Mouse (Mus musculus): ENCODE measurements around the gene 4930404N11Rik.
A peak's percentile ranks its signal among the peaks of the same experiment; 100 is the strongest.

Gene 4930404N11Rik

DNA sequence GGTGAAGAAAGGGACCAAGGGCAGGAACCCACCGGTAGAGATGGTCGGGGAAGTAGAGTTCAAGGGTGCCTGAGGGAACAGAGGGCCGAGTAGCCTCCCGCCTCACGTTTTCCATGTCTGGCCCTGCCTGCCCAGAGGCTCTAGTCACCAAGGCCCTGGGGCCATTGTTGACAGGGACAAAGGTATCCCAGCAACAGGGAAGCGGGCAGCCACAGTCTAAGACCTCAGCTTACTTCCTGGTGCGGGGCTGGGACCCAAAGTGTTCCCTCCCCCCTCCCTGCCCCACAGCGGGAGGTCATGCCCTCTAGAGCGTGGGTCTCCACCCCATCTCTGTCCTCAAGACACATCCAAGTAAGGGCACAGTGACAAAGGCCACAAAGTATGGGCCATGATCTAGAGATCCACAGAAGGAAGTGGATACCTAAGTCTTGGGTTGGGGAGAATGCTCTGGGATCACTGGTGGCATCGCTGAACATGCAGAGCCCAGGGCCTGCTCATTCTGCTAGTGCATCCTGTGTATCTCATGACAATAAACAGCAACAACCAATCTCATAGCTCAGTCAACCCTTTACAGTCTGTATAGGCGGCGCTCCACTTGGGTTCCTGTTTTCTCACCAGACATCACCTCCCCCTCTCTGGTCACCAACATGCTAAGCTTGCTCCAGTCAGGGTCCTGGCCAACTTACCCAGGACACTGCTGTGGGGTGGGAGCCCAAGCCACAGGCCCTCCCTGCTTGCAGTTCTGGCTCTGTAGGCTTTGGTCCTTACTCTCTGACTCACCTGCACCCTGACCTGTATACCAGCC, at the start of gene 4930404N11Rik:
4930404N11Rik (minus strand) TSS at position 145 of the 805 bp plus-strand sequence.
- no peak for DNase-seq

DNA sequence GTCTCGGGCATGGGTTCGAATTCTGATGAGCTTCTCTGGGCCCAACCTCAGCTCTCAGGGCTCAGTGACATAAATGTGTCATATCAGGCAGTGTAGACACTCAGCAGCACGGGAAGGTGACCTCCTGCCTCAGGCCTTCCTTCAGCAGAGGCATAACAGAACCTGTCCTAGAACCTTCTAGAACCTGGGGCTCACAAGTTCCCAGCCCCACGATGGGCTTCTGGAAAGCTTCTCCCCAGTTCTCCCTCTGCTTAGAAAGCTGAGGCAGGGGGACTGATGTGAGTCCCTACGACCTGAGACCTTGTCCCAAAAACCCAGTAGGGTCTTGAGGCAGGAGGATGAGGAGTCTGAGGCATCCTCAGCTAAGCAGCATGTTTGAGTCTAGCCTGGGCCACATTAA, 49.5 kb upstream of the 4930404N11Rik start:
- DNase-seq = no peak

DNA sequence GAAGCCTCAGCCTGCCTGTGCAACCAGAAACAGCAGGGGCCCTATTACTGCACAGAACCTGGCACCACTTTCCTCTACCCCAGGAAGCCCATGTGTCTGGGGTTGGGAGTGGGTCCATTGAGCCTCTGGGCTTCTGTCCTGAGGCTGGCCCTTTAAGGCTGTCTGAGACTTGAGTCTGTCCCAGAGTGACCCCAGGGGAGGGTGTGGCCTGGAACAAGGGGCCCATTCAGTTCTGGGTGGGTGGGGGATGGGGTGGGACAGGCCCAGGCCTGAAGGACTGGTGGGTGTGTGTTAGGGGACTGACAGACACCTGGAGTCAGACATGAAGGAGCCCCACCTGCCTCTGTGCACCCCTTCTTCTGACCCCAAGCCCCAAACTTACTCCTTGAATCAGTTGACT, 49.1 kb upstream of the 4930404N11Rik start:
- DNase-seq = peak; percentile 98

DNA sequence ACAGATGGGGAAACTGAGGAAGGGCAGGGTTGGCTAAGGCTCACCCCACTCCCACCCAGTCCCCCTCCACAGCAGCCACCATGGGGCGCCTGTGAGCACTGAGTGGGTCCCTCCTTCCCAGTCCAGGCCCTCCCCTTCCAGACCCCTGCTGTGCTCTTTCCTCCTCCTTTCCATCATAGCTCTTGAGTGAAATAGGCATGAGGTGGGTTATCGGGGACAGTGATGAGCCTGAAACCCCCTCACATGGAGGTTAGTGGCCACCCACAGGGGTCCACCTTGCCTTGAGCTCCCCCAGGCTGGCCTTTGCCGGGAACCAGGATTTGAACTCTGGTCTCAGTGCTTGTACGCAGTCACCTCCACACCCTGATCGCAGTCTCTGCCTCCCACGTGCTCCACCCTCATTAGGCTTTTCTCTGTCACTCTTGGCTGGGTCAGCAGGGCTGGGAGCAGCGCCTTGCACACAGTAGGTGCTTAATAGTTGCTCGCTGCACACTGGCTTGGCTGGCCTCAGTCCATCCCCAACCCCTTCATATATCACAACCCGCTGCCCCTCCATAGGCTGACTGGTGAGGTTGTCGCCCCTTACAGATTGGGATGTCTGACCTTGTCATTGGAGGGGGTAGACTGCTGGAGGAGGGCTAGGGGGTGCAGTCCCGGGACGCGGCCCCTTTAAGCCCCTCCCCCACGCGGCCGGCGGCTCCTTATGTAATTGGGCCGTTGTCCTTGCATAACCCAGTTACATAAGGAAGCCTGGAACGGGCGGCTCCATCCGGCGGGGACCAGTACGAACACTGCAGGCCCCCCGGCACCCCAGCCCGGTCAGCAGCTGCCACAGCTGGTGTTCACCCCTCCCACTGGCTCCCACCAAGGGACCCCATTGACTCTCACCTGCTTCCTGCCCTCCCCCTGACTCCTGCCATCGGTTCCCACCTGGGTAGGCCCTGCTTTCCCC, 48.0 kb upstream of the 4930404N11Rik start:
- DNase-seq = peak; percentile 100

DNA sequence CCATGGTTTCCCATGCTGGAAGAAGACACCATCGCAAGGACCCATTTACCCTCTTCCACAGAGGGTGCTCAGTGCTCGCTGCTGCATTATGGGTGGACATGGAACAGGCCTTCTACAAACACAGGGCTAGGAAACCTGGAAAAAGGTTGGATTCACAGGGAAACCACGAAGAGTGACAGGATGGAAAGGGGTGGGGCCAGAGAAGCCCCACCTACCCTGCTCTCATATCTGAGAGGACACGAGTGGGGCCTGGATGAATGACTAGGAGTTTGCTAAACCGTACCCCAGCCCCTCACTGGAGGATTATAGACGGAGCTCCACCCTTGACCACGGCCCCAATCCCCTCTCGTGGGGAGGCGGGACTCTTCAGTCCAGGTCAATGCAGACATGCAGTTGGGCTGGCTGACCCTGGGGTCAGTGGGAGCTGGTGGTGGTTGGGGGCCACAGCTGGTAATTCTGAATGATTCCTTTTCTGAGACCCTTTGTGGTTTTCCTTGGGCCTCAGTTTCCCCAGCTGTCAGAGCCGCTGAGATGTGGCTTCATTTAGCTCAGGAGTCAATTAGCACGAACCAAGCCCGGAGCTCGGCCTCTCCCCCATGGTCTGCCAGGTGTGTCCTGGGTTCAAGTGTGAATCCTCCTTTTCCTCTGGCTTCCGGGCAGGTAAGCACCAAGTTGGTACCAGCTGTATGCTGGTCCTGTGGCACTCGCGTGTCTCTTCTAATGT, 47.1 kb upstream of the 4930404N11Rik start:
- DNase-seq = peak; percentile 97

DNA sequence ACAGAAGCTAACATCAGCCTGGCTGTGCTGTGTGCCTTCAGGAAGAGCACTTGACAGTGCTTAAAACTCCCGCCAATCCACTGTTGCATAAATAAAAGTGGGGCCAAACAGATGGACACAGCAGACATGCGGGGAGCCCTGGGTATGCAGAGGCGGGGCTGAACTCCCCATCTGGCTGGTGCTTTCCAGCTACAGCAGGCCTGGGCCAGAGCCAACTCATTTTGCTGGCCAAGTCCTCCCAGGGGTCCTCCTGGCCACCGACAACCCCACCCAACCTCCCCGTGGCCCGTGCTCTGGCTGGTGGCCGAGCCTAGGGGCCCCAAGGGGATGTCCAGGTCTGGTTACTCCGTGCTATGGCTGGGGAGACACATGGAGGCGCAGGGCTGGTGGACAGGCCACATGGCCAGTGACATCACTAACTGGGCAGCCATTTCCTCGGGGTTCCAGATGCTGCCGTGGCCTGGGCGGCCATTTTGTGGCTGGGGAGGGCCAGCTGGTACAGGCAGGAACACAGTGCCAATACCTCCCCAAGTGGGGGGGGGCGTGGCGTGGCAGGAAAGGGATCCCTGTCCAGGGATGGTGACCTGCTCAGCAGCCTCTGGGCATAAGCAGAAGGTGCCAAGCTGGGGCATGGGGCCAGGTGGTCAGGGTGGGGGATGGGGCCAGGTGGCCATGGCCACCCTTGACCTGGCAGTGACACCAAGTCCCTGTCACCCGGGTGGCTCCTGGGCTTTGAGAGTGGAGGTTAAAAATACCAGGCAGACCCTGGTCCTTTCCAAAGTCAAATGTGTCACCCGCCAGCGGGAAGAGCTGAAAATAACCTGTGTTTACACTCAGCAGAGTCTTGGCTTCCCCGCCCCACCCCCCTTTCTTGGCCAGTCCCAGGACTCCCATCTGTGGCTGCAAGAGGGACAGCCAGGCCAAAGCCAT, 46.1 kb upstream of the 4930404N11Rik start:
- DNase-seq = peak; percentile 100

DNA sequence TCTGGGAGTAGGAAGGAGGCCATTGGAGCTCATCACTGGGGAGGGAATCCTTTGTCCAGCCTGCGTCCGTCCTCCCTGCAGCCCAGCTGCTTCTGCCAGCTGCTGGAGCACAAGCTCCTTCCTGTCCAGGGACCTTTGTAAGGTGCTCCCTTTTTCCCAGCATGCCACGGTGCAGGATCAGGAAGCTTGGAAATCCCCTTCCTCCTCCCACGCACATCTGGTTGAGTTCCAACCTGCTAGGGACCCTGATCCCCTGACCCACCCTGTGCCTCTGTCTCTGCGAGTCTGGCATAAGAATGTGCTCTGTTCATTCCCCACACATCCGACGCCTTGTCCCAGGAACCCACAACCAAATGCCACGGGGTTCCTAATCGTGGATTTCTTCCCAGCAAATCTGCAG, 45.4 kb upstream of the 4930404N11Rik start:
- peak; percentile 98 for DNase-seq

DNA sequence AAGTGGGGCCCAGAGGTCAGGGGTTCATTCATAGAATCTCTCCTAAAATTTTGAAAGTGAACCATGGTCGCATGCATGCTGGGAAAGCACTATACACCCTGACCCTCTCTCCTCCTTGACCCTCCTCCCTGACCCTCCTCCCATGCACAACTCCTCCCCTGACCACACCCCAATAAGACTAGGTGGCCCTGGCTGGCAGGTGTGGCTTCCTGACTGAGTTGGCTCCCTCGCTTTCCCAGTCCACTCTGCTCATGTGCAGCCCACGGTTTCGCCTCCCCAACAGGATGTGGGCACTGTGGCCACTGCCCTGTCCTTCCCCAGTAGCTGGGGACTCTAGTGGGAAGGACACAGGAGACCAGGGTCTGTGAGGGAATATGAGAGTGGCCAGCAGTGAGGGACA, 44.7 kb upstream of the 4930404N11Rik start:
- DNase-seq = peak; percentile 97

DNA sequence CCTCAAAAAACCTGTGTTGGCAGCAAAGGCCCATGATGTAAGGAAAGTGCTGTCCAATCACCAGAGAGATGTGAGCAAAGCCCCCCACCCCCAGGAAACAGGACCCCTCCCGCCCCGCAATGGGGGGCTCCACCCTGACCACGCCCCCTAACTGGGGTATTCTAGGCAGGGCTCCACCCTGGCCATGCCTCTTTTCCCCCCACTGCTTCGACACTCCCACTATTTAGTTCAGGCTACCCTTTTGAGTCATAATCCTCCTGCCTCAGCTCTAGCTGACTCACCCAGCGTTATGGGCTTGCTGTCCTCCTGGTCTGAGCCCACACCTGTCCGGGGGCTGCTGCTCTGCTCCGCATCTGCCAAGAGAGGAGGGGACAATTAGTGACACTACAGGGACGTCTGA, 43.7 kb upstream of the 4930404N11Rik start:
- no peak for DNase-seq

DNA sequence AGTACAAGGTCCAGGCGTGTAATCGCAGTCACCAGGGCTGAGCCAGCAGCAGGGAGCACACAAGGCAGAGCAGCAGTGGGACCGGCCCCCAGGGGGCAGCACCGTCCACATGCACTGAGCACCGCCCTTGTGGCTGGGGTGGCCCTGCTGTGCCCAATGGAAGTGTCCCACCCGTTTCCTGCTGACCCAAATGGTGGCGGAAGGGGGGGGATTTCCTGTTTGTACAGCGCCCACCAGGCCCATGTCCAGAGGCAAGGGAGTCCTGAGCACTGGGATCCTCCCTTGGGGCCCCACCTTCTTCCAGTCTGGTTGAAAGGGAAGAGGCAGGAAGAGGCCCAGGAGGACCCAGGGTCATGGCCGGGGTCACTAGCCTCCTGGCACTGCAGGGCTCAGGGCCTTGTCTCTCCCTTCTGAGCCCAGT, 43.3 kb upstream of the 4930404N11Rik start:
- DNase-seq = peak; percentile 100

DNA sequence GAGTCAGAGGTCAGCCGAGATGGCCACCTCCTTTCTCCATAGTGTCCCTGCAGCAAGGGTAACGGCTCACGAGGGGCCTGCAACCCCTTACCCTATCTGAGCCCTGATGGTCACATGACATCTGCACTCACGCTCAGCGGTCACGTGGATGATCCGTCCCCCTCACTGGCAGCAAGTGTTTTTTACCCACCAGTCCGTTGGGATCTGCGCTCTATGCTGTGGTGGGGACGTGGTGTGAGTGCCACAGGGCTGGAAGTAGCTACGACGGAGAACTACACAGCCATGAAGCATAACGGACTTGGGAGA, 42.8 kb upstream of the 4930404N11Rik start:
- DNase-seq = peak; percentile 95

DNA sequence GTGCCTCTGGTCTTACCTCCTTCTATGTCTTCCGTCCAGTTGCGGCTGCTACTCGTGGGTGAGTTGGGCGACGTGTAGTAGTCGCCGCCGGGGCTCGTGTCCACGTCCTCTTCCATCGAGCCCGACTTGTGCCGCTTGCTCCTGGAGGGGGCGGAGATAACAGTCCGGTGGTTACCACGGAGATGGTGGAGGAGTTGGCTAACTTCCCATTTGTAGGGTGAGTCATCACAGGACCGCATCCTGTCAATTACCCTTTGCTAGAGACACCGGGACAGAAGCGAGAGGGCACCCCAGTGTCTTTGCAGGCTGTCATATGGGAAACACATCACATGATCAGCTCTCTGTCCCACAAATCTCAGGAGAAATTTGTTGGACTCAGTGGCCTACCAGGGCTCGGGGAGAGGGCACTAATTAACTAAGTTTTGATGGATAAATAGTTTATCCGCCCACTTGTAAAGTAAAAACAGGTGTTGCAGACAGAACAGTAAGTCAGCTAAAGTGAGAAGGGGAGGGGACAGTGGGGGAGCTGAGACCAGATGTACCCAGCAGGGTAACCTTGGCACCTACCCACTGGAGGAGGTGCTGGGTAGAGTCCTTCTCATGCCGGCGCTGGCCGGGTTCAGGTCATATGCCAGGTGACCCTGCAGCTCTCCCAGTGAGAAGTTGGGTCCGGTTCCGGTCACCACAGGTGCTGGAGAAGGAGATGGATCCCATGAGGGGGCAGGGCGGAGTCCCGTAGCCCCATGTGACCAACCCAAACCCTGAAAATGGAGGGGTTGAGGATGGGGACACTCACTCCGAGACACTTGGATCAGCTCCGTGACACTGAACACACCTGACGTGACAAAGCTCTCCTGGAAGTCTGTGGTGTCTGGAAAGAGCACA, 42.2 kb upstream of the 4930404N11Rik start:
- DNase-seq = peak; percentile 99

DNA sequence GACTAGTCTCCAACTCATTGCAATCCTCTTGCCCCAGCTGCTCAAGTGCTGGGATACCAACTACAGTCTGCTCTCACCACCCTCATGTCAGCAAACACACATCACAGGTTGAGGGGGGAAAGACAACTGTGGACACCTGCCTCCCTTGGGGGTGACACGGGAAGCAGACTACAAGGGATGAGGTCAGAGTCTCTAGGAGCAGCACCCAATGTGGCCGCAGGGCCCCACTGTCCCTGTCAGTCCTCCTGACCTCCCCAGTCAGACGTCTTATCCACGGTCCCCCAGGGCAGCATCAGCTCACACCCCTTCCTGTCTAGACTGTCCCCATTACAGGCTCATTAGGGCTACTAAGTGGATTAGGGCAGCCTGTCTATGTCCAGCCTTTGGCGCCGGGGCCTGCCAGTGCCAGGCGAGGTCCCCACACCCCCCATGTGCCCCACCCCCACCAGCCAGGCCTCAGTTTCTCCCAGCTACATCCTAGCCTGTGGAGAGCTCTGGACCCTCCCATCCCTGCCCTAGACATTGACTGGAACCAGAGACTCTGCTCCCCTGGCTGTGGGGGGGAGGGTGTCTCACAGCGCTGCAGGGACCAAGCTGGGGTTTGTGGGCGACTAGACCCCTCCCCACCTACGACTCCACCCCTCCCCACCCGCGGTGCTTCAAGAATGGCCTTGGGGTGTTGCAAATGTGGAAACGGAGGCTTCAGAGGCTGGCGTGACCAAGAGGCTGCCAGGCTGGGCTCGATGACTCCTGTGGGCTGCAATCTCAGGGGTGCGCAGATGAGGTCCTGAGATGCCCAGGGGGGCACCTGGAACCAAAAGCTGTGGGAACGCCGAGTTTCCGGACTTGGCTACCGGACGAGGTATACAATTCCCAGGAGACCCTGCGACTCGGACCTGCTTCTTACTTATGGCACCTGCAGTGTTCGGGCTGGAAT, 41.2 kb upstream of the 4930404N11Rik start:
- DNase-seq = peak; percentile 96

DNA sequence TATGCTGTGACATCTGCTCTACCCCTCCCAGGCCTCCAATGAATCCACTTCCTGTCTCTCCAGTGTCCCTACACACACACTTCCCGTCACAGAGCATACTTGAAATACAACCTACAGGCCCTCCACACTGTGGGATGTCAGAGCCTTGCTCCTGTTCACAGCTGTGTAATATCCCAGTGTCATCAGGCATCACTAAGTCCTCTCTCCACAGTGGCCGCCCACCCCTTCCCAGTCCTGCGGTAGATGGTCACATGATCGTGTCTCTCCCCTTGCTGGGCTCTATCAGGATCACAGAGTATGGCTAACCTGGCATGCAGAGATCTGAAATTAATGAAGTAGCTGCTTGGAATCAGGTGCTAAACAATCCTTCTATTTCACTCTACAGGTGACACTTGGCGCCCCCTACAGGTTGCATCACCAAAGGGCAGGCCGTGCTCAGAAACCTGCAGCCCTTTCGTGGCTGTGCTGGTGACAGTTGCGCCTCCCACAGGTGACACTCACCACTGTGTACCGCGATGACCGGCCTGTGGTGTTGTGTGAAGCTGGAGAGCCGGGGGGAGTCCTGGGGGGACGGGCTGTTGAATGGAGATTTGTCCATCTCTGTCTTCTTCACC, 40.1 kb upstream of the 4930404N11Rik start:
- DNase-seq = peak; percentile 94

DNA sequence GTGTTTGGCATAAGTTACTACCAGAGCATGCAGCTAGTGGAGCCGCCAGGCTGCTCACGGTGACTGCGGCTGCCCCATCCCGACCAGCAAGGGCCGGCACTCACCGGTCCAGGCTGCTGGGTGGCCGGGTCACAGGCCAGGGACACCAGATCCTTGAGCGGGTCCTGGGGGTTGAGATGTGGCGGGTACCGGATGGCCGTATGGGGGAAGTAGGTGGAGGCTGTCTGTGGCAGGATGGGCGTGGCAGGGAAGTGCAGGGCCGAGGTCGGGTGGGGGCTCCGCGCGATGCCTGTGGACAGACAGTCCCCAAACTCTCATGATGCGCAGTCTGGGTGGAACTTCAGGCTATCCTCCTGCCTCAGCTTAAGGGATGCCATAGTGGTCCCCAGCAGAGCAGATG, 39.1 kb upstream of the 4930404N11Rik start:
- peak; percentile 98 for DNase-seq

DNA sequence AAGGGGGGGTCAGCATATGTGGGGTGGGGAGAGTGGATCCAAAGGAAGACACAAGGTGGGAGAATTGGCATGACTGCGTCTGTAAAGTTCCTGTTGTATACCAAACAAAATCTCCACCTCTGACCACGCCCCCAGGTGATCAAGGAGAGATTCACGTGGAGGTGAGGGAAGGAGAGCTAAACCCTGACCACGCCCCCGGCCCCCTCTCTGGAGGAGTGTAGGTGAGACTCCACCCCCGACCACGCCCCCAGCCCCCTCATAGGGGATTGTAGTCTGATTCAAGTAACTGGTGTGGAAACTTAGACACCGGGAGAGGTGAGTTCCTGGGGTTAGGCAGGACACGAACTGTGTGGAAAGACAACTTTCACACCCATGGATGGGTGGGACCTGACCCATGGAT, 38.5 kb upstream of the 4930404N11Rik start:
- DNase-seq = no peak

DNA sequence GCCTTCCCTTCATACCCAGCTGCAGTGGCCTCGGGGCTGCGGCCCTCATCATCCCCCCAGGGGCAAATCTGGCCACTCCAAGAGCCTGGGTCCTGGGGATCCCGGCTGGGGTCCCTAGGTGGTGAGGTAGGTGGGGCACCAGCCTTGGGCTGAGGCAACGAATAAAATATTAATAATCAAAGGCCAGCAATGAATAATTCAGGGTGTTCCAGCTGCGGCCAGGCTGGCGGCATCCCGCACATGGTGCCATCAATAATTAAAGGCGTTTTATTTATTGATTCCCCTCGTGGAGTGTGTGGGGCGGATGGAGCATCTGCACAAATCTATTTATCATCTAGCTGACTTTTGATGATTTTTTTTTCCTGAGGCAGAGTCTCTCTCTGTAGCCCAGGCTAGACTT, 37.9 kb upstream of the 4930404N11Rik start:
- no peak for DNase-seq

DNA sequence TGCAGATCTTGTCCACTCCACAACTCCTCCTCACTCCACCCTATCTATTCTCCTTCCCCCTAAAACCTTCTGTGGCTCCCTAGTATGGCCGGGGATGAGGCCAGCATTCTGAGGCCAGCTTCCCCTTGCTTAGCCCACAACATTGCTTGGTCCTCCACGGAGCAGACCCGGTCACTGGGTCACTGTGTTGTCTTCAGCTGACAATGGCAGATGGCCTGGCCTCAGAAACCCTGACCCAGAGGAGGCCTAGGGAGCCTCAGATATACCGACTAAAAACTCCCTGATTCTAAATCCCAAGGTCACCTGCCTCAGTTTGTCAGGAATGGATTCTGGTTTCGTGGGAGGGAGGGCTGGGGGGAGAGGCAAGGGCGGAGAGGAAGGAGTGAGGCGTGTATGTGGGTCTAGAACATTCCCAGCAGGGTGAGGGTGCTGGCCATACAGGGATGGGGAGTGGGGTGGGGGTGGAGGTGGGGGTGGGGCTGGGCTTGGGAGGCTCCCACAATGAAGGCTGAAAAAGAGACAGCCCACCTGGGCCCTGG, 36.7 kb upstream of the 4930404N11Rik start:
- peak; percentile 95 for DNase-seq
